Mouse (Mus musculus) hindbrain, embryonic 15.5 days (tissue): ENCODE results near the gene Samd11. TPM values are rescaled to one million over a fixed set of nuclear protein-coding genes. Genes with fewer than 3 reads are reported as not detected.
A peak's percentile ranks its signal among the peaks of the same experiment; 100 is the strongest.

Experiments
- ATAC-seq: fragments of 200-750 bp; cut with Nextera tagmentation; 2 replicates; pipeline ENCODE4 v1.8.0; 2017; ENCODE audit warnings: low read depth, moderate number of reproducible peaks, moderate TSS enrichment; ENCODE audit not compliant: low FRiP score
- H3K27ac ChIP-seq: fragments of 300-500 bp; sonication (generic); replicated peaks from 2 replicates; pipeline ENCODE4 v1.5.1; 2015; ENCODE audit warnings: mild to moderate bottlenecking, inconsistent platforms
- H3K27me3 ChIP-seq: fragments of 300-500 bp; sonication (generic); 2 replicates; pipeline ENCODE4 v1.6.1; 2015; ENCODE audit warnings: control low read depth, inconsistent platforms
- H3K36me3 ChIP-seq: fragments of 300-500 bp; sonication (generic); 2 replicates; pipeline ENCODE4 v1.6.1; 2015; ENCODE audit warnings: control low read depth, inconsistent platforms
- H3K4me1 ChIP-seq: fragments of 300-500 bp; sonication (generic); replicated peaks from 2 replicates; pipeline ENCODE4 v1.6.1; 2015; ENCODE audit warnings: control low read depth, inconsistent platforms
- H3K4me2 ChIP-seq: fragments of 300-500 bp; sonication (generic); 2 replicates; pipeline ENCODE4 v1.6.1; 2015; ENCODE audit warnings: moderate library complexity, mild to moderate bottlenecking, inconsistent platforms
- H3K4me3 ChIP-seq: fragments of 300-500 bp; sonication (generic); 2 replicates; pipeline ENCODE4 v1.5.1; 2015; ENCODE audit warnings: mild to moderate bottlenecking, inconsistent platforms
- H3K9ac ChIP-seq: fragments of 300-500 bp; sonication (generic); 2 replicates; pipeline ENCODE4 v1.6.1; 2015; ENCODE audit warnings: inconsistent platforms
- H3K9me3 ChIP-seq: fragments of 300-500 bp; sonication (generic); 2 replicates; pipeline ENCODE4 v1.6.1; 2016; ENCODE audit warnings: control low read depth, inconsistent platforms
- WGBS: fragments of 180-500 bp; shearing (Covaris S2); methylation state at CpG from one replicate; pipeline ENCODE4 v1.1.7; 2015; 5-methylcytosine and 5-hydroxymethylcytosine counted together
- polyA plus RNA-seq: library from polyadenylated mRNA; unstranded; fragments of >200 nt; fragmentation: Nextera tagmentation; extraction: Ambion mirVana; gene quantifications from 2 replicates; pipeline ENCODE4 v1.2.1, GENCODE M21; 2015

Gene Samd11
- polyA plus RNA-seq, 1 experiment from 2014 or later = 2.2 TPM

DNA sequence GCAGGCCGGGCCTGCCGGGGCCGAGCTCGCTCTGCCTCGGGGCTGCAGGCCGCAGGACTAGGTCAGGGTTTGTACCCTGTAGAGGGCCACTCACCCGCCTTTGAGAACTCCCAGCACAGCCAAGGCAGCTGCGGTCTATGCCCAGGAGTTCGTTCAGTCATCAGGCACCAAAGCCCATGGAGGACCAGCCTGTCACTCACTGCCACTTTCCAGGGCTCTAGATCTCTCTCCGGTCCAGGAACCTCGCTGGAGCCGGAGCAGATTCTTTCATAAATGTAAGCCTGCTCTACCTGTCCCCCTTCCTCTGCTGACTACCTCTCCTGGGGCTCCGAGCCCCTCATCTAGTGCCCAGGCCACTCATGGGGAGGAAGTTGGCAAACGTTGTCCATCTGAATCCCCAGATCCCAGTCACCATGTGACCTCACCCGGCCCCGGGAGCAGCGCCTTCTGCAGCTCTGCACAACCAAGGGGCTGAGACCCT lies 21.4 kb downstream of the Samd11 start:
- no peaks in the 10 kb centered on the region for H3K9me3 ChIP-seq
- peaks cover 35% of the 10 kb centered on the region for H3K36me3 ChIP-seq
- ATAC-seq = 0 out of 2 replicates have a peak, but pooled peaks have one; percentile 10
- H3K4me3 ChIP-seq = peak overlapping the region; percentile 97
- peaks cover 20% of the 10 kb centered on the region for H3K4me1 ChIP-seq
- H3K4me2 ChIP-seq = peak overlapping the region; percentile 93
- no peaks in the 10 kb centered on the region for H3K27me3 ChIP-seq
- H3K27ac ChIP-seq = peak overlapping the region; percentile 90
- H3K9ac ChIP-seq = peak overlapping the region; percentile 62
- WGBS = 2% methylated on average over 17 of the region's 17 CpGs

GRCm38 (mm10) chr4:156228393-156229024 lies 26.9 kb downstream of the Samd11 start:
- H3K4me1 ChIP-seq = peaks cover 5% of the 10 kb centered on the region
- H3K27ac ChIP-seq = no peak overlapping the region
- ATAC-seq = peak; percentile 51
- no peak overlapping the region for H3K4me2 ChIP-seq
- WGBS = 27% methylated on average over 12 of the region's 12 CpGs
- H3K9ac ChIP-seq = no peak overlapping the region
- H3K36me3 ChIP-seq = peaks cover 28% of the 10 kb centered on the region
- no peaks in the 10 kb centered on the region for H3K9me3 ChIP-seq
- no peaks in the 10 kb centered on the region for H3K27me3 ChIP-seq
- H3K4me3 ChIP-seq = no peak overlapping the region

DNA sequence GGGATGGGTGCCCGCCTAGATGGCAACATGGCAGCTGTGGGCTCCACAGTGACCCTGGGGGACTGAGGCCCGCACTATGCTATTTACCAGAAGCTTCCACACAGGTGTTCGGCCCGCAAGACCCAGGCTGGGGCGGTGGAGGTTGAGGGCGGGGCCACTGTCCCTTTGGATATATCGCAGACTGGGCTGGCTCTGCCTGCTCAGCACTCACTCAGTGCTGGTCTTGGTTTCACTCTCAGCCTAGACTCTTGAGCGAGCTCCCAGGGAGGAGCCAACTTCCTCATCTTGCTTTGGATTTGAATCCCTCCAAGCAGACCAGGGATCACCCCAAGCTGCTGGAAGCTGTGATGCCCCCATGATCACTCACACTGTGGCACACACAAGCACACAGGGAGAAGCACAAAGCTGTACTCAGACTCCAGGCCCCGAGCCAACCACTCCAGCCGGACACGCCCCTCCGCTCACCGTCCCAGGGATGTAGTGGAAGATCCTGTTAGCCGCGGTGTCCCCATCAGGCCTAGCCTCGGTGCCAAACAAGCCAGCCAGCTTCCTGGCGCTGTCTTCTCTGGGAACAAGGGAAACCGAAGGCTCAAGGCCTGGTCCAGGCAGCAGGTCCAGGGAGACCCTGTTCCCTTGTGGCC lies 27.6 kb downstream of the Samd11 start:
- peaks cover 30% of the 10 kb centered on the region for H3K36me3 ChIP-seq

GRCm38 (mm10) chr4:156224276-156224675 lies 31.2 kb downstream of the Samd11 start:
- Histone ChIP-seq H3K36me3 (peaks cover 7% of the 10 kb centered on the region; the same call in 1 of the 2 replicates), H3K9ac (no peak overlapping the region)
- ATAC-seq = no peak

More for the DNA sequence above, 27.6 kb downstream of the Samd11 start:
- Histone ChIP-seq H3K9me3 (no peaks in the 10 kb centered on the region), H3K27me3 (no peaks in the 10 kb centered on the region), H3K27ac (no peak overlapping the region), H3K9ac (no peak overlapping the region), H3K4me3 (no peak overlapping the region), H3K4me1 (no peaks in the 10 kb centered on the region), H3K4me2 (no peak overlapping the region)
- ATAC-seq = 0 out of 2 replicates have a peak, but pooled peaks have one; percentile 5
- 40% methylated on average over 18 of the region's 18 CpGs for WGBS

GRCm38 (mm10) chr4:156219936-156220335 lies 35.5 kb downstream of the Samd11 start:
- ATAC-seq = no peak
- Histone ChIP-seq H3K27ac (no peak overlapping the region), H3K27me3 (no peaks in the 10 kb centered on the region), H3K4me2 (no peak overlapping the region), H3K9me3 (no peaks in the 10 kb centered on the region), H3K36me3 (0 out of 2 replicates have a peak, but pooled peaks cover 4% of the 10 kb centered on the region), H3K9ac (no peak overlapping the region), H3K4me1 (no peaks in the 10 kb centered on the region), H3K4me3 (no peak overlapping the region)
- 89% methylated on average over 11 of the region's 11 CpGs for WGBS

More at GRCm38 (mm10) chr4:156224276-156224675, 31.2 kb downstream of the Samd11 start:
- no peak overlapping the region for H3K4me2 ChIP-seq
- H3K4me3 ChIP-seq = no peak overlapping the region
- H3K9me3 ChIP-seq = no peaks in the 10 kb centered on the region
- whole genome bisulfite sequencing = 81% methylated on average over 2 of the region's 2 CpGs
- no peaks in the 10 kb centered on the region for H3K27me3 ChIP-seq
- H3K4me1 ChIP-seq = no peaks in the 10 kb centered on the region
- H3K27ac ChIP-seq = no peak overlapping the region

DNA sequence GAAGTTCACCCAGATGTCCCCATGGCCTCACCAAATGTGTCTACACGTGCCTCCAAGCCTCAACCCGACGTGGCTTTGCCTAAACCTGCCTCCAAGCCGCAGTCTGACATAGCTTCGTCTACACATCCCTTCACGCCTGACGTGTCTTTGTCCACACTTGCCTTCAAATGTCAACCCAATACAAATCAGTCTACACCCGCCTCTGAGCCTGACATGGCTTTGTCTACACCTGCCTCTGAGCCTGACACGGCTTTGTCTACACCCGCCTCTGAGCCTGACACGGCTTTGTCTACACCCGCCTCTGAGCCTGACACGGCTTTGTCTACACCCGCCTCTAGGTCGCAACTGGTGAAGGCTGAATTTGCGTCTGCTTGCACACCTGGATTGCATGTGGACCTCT lies 37.6 kb downstream of the Samd11 start:
- Histone ChIP-seq H3K4me3 (no peak overlapping the region), H3K4me1 (no peaks in the 10 kb centered on the region), H3K36me3 (no peaks in the 10 kb centered on the region), H3K4me2 (no peak overlapping the region), H3K9me3 (no peaks in the 10 kb centered on the region), H3K9ac (no peak overlapping the region), H3K27me3 (no peaks in the 10 kb centered on the region), H3K27ac (no peak overlapping the region)
- 81% methylated on average over 16 of the region's 16 CpGs for WGBS
- ATAC-seq = no peak

GRCm38 (mm10) chr4:156217022-156217669 lies 38.3 kb downstream of the Samd11 start:
- Histone ChIP-seq H3K4me3 (no peak overlapping the region), H3K36me3 (no peaks in the 10 kb centered on the region), H3K9me3 (no peaks in the 10 kb centered on the region), H3K27ac (no peak overlapping the region), H3K4me2 (no peak overlapping the region), H3K4me1 (no peaks in the 10 kb centered on the region), H3K27me3 (no peaks in the 10 kb centered on the region), H3K9ac (no peak overlapping the region)
- WGBS = 82% methylated on average over 16 of the region's 16 CpGs
- no peak for ATAC-seq

DNA sequence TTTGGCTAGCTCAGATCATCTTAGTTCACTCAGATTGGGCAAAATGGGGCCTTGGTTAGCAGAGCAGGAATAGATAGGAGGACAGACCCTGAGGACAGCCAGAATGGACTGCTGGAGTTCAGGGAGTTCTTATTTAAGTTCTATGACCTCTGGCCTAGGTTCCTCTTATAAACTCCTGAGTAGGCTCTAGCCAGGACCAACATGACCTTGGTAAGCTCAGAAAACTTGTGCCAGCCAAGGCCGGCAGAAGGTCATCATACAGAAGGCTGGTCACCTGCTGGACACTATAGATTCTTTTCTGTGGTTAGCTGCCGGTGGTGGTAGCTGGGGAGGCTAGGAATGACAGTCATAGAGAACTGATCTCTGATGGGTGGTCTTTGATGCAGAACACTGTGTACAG lies 39.3 kb downstream of the Samd11 start:
- Histone ChIP-seq H3K36me3 (no peaks in the 10 kb centered on the region), H3K4me3 (no peak overlapping the region), H3K4me1 (no peaks in the 10 kb centered on the region), H3K9ac (no peak overlapping the region), H3K9me3 (no peaks in the 10 kb centered on the region), H3K27me3 (no peaks in the 10 kb centered on the region), H3K4me2 (no peak overlapping the region), H3K27ac (no peak overlapping the region)
- no peak for ATAC-seq
- WGBS = 92% methylated on average over 2 of the region's 2 CpGs

DNA sequence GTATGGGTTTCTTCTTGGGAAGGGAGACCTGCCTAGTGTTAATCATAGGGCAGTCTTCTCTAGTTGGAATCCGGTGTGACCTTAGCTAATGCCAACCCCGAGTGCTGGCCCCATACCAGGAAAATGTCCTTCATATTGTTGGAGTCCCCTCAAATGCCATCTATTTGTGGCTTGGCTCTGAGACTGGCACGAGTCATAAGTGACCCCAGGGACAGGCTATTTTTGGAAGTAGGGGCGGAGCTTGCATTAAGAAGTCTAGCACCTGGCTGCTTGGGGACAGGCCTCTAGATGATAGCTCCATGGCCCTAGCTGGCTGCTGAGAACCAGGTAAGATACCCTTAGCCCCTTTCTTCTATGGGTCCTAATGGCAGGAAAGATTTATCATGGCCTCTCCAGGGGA lies 39.8 kb downstream of the Samd11 start, which contains the start of gene Perm1:
Gene Perm1, plus strand, starts transcription at position 220 of the 400 bp plus-strand sequence.
- Histone ChIP-seq H3K9ac (no peak within 1 kb of the TSS), H3K27me3 (no peaks in the 10 kb centered on the region), H3K4me1 (no peaks in the 10 kb centered on the region), H3K36me3 (no peaks in the 10 kb centered on the region), H3K4me3 (no peak within 1 kb of the TSS), H3K4me2 (no peak within 1 kb of the TSS), H3K27ac (no peak within 1 kb of the TSS), H3K9me3 (no peaks in the 10 kb centered on the region)
- 74% methylated on average over 4 of the region's 4 CpGs for WGBS
- no peak for ATAC-seq

DNA sequence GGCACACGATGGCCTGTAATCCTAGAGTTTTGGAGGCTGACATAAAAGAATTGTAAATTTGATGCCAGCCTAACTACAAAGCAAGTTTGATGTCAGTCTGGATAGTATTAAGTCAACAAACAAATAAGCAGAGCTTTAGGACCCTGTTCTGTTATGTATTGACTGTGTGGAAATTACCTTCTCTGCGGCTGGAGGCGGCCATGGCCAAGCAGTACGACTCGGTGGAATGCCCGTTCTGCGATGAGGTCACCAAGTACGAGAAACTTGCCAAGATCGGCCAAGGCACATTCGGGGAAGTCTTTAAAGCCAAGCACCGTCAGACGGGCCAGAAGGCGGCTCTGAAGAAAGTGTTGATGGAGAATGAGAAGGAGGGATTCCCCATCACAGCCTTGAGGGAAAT lies 42.3 kb downstream of the Samd11 start:
- Histone ChIP-seq H3K9ac (no peak overlapping the region), H3K27ac (no peak overlapping the region), H3K36me3 (no peaks in the 10 kb centered on the region), H3K9me3 (no peaks in the 10 kb centered on the region), H3K4me2 (no peak overlapping the region), H3K27me3 (no peaks in the 10 kb centered on the region), H3K4me1 (no peaks in the 10 kb centered on the region), H3K4me3 (no peak overlapping the region)
- no peak for ATAC-seq
- WGBS = 95% methylated on average over 13 of the region's 13 CpGs

- H3K9ac ChIP-seq = no peak overlapping the region
- H3K4me1 ChIP-seq = no peaks in the 10 kb centered on the region; the same call in 1 of the 2 replicates
- H3K27me3 ChIP-seq = no peaks in the 10 kb centered on the region
- H3K36me3 ChIP-seq = no peaks in the 10 kb centered on the region
- no peak overlapping the region for H3K4me3 ChIP-seq
- H3K27ac ChIP-seq = no peak overlapping the region
- WGBS = 79% methylated on average over 13 of the region's 13 CpGs
- H3K4me2 ChIP-seq = no peak overlapping the region
- no peak for ATAC-seq
- no peaks in the 10 kb centered on the region for H3K9me3 ChIP-seq
Observed at GRCm38 (mm10) chr4:156209963-156210635, 45.4 kb downstream of the Samd11 start.
